Mouse (Mus musculus): Measurements from ENCODE around the gene Phgdh.

DNA sequence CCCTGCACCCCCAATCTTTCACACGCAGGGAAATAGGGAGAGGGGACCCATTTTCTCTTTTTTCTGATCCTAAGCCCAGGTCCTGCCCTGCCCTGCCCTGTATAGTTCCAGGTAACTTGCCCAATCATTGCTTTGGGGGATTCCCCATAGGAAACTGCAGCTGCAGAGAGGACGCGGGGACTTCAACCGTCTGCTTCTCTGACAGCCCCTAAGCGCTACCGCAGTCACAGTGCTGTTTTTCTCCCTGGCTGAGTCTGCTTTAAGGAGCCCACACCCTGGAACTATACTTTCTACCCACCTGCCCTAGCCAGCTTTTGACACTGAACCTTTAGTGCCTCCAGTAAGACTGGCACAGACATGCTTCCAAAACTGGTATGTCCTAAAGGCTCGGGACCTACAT lies 3.9 kb downstream of the Phgdh start:
- TF ChIP-seq CTCF (IDR thresholded peaks at IDR 0.05; ENCODE audit: borderline replicate concordance, extremely low read depth, insufficient read depth, insufficient read length), result no peak
- no peak for TF ChIP-seq POLR2A (IDR thresholded peaks at IDR 0.05; ENCODE audit: borderline replicate concordance, extremely low read depth, insufficient read depth, insufficient read length, poor library complexity, severe bottlenecking)
